Mouse (Mus musculus) embryonic facial prominence, embryonic 11.5 days (tissue): ENCODE data around the gene P2ry2. TPM values are rescaled to one million over a fixed set of nuclear protein-coding genes. Genes with fewer than 3 reads are reported as not detected.

ENCODE experiments used
- ATAC-seq: fragments of 200-750 bp; cut with Nextera tagmentation; replicated peaks from 2 replicates; pipeline ENCODE4 v1.8.0; 2017; ENCODE audit warnings: low read depth; ENCODE audit not compliant: insufficient number of reproducible peaks, low FRiP score, low TSS enrichment
- DNase-seq: peaks from one replicate; pipeline ENCODE4 v3.0.0-alpha.2; 2015; ENCODE audit warnings: low spot score
- H3K27ac ChIP-seq: fragments of 300-500 bp; sonication (generic); replicated peaks from 2 replicates; pipeline ENCODE4 v1.5.1; 2014; ENCODE audit warnings: mild to moderate bottlenecking, low read depth, low read length, control low read depth
- H3K27me3 ChIP-seq: fragments of 300-500 bp; sonication (generic); 2 replicates; pipeline ENCODE4 v1.6.1; 2014; ENCODE audit warnings: mild to moderate bottlenecking, low read length, moderate library complexity, mixed read lengths; ENCODE audit not compliant: control insufficient read depth, insufficient read depth
- H3K36me3 ChIP-seq: fragments of 300-500 bp; sonication (generic); replicated peaks from 2 replicates; pipeline ENCODE4 v1.6.1; 2014; ENCODE audit warnings: low read depth, mild to moderate bottlenecking, low read length, moderate library complexity, mixed read lengths; ENCODE audit not compliant: control insufficient read depth, insufficient read depth
- H3K4me1 ChIP-seq: fragments of 300-500 bp; sonication (generic); 2 replicates; pipeline ENCODE4 v1.6.1; 2014; ENCODE audit warnings: low read length, mixed read lengths; ENCODE audit not compliant: control insufficient read depth, insufficient read depth
- H3K4me2 ChIP-seq: fragments of 300-500 bp; sonication (generic); 2 replicates; pipeline ENCODE4 v1.6.1; 2014; ENCODE audit warnings: low read depth, mild to moderate bottlenecking, control low read depth, low read length, moderate library complexity
- H3K4me3 ChIP-seq: fragments of 300-500 bp; sonication (generic); 2 replicates; pipeline ENCODE4 v1.5.1; 2014; ENCODE audit warnings: low read depth, low read length, control low read depth
- H3K9ac ChIP-seq: fragments of 300-500 bp; sonication (generic); replicated peaks from 2 replicates; pipeline ENCODE4 v1.6.1; 2014; ENCODE audit warnings: mild to moderate bottlenecking, control low read depth, low read length
- H3K9me3 ChIP-seq: fragments of 300-500 bp; sonication (generic); replicated peaks from 2 replicates; pipeline ENCODE4 v1.6.1; 2016; ENCODE audit warnings: mild to moderate bottlenecking, low read length, inconsistent platforms, mixed read lengths; ENCODE audit not compliant: control insufficient read depth
- WGBS: fragments of 180-500 bp; shearing (Covaris S2); extraction: QIAGEN DNeasy Blood & Tissue Kit; methylation state at CpG from one replicate; pipeline ENCODE4 v1.1.7; 2014; 5-methylcytosine and 5-hydroxymethylcytosine counted together
- polyA plus RNA-seq: library from polyadenylated mRNA; unstranded; fragments of >200 nt; fragmentation: Nextera tagmentation; extraction: Ambion mirVana; gene quantifications from 2 replicates; pipeline ENCODE4 v1.2.1, GENCODE M21; 2014

The P2ry2 gene
- polyA plus RNA-seq, 1 experiment from 2014 or later: 0.46 TPM

DNA sequence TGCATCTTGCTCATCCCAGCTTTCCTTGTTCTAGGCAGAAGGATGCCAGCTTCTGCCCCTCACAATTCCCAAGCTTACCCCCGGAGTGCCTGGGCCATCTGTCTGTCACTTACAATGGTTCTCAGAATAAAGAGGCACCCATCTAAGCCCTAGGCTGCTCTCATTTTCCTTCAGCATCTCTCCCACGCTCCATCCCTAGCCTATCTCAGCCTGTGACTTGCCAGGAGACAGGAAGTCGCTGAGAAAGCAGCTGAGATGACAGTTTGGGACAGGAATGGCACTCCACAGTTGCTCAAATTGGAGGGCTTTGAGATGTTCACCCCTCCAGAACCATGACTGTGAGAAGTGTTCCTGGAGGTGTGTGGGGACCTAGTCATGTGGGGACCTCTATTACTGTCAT is 39.8 kb downstream of the P2ry2 start:
- no peak overlapping the region for H3K4me3 ChIP-seq
- no peaks in the 10 kb centered on the region for H3K36me3 ChIP-seq
- no peaks in the 10 kb centered on the region for H3K9me3 ChIP-seq
- H3K4me2 ChIP-seq: no peak overlapping the region
- WGBS: 36% methylated on average over 3 of the region's 3 CpGs
- no peak overlapping the region for H3K9ac ChIP-seq
- H3K27ac ChIP-seq: no peak overlapping the region
- peaks cover 27% of the 10 kb centered on the region for H3K27me3 ChIP-seq
- no peak for ATAC-seq
- H3K4me1 ChIP-seq: no peaks in the 10 kb centered on the region; the same call in 1 of the 2 replicates
- DNase-seq: no peak

DNA sequence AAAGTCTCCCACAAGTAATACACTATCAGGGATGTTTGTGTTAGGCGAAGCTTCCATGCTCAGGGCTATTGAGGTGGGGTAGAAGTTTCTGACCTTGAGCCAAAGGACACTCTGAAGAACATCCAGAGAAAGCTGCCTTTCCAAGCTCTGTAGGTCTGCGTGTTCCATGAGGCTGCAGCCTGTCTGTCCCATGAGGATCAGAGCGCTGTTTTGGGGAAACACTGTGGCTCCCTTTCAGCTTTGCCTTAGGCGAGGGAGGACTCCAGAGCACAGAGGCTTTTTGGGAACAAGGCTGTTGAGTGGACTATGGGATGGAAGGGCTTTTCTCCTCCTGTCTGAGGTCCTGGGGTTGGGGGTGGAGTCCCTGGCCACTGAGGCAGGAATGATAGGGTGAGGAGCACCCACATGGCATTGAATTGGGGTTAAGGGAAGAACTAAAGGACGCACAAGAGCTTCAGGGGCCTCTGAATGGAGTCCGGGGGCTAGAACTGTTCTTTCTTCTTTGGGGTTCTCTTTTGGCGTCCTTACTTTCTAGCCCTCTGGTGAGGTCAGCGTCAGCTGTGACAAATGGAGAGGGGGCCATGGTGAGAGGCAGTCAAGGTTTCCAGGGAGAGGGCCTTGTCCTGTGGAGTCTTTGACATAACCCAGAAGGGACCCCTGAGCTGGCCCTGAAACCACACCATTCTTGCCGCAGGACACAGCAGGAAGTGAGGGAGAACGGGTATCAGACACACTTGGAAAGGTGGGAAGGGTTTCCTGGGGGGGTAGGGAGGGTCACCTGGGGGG is 43.6 kb downstream of the P2ry2 start:
- DNase-seq: no peak
- Histone ChIP-seq H3K9me3 (no peaks in the 10 kb centered on the region), H3K9ac (no peak overlapping the region), H3K36me3 (no peaks in the 10 kb centered on the region), H3K27me3 (peaks cover 13% of the 10 kb centered on the region), H3K4me3 (no peak overlapping the region), H3K4me1 (no peaks in the 10 kb centered on the region; the same call in 1 of the 2 replicates), H3K4me2 (no peak overlapping the region), H3K27ac (no peak overlapping the region)
- ATAC-seq: no peak
- WGBS: 81% methylated on average over 10 of the region's 10 CpGs

DNA sequence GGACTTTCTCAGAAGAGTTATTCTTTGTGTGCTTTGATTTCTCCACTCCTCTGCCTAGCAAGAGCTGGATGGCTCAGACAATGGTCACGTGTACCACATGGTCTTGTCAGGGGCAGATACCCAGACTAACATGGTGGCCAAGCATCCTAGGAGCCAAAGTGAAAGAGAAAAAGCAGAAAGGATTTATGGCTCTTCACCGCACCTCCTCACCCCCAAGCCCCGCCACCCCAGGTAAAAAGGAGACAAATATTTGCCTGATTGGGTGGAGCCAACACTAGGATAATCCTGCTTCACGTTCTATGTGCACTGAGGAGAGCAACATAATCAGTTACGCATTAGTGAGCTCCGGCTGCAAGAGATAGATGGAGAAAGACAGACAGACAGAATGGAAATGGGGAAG is 44.3 kb downstream of the P2ry2 start:
- WGBS: 85% methylated on average over 6 of the region's 6 CpGs

DNA sequence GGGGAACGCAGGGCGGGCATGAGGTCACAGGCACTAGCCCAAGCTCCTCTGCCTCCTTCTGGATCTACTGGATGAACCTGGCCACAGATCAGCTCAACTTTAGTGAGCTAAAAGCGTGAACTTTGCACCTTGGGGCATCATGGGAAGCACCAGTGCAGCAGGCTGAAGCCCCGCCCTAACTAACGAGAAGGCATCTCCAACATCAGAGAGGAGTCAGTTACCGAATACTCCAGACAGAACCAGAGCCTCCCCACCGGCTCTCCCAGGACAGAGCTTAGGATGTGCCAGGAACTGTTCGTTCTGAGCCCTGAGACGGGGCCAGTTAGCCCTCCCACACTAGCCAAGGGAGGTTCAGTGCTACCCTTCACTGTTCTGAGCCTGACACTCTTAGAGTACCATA is 44.8 kb downstream of the P2ry2 start:
- no peak overlapping the region for H3K4me3 ChIP-seq
- H3K9ac ChIP-seq: no peak overlapping the region
- no peak overlapping the region for H3K27ac ChIP-seq
- ATAC-seq (no peak), DNase-seq (no peak)
- H3K4me1 ChIP-seq: no peaks in the 10 kb centered on the region
- H3K36me3 ChIP-seq: no peaks in the 10 kb centered on the region
- WGBS: 75% methylated on average over 9 of the region's 9 CpGs
- H3K4me2 ChIP-seq: no peak overlapping the region
- H3K9me3 ChIP-seq: no peaks in the 10 kb centered on the region
- H3K27me3 ChIP-seq: peaks cover 2% of the 10 kb centered on the region

More for the DNA sequence above, 44.3 kb downstream of the P2ry2 start:
- Histone ChIP-seq H3K27ac (no peak overlapping the region), H3K9me3 (no peaks in the 10 kb centered on the region), H3K9ac (no peak overlapping the region), H3K4me1 (no peaks in the 10 kb centered on the region), H3K4me3 (no peak overlapping the region), H3K36me3 (no peaks in the 10 kb centered on the region), H3K27me3 (peaks cover 7% of the 10 kb centered on the region), H3K4me2 (no peak overlapping the region)
- no peak for DNase-seq
- no peak for ATAC-seq

DNA sequence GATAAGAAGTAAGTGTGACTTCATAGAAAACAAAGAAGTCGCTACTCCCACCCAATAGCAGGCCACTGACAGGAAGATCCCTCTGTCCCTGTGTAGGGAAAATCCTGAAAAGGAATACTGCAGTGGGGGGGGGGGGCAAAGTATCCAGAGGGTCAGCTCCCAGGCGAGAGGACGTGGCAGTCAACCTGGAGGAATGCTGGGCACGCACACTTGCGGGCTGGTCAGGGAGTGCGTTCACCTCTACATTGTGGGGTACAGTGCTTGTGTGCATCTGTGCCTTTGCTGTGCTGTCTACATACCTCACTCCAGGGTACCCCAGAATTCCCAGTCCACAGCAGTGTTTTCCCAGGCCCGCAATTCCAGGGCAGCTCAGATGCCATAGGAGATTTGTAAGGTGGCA is 46.7 kb downstream of the P2ry2 start:
- no peaks in the 10 kb centered on the region for H3K36me3 ChIP-seq
- H3K9me3 ChIP-seq: no peaks in the 10 kb centered on the region
- no peaks in the 10 kb centered on the region for H3K27me3 ChIP-seq
- DNase-seq (no peak), ATAC-seq (no peak)
- H3K27ac ChIP-seq: no peak overlapping the region
- 79% methylated on average over 7 of the region's 7 CpGs for WGBS
- no peaks in the 10 kb centered on the region for H3K4me1 ChIP-seq
- no peak overlapping the region for H3K4me3 ChIP-seq
- H3K9ac ChIP-seq: no peak overlapping the region
- no peak overlapping the region for H3K4me2 ChIP-seq

DNA sequence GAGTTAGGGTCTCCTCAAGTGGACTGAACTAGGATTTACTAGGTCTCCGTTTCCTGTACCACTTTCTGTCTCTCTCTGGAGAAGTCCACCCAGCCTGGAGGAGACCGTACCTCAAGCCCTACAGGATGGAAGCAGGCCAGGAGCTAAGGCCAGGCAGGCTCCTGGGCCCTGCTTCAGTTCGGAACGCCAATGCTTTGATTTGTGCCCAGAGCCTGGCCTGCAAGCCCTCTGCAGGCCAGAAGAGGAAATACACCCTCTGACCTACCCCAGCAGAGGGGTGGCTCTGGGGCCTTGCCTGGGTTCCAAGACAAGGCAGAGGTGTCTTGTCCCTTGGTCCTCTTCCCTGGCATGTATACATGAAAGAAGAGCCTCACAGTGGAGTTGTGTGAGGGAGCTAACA is 47.6 kb downstream of the P2ry2 start:
- ATAC-seq (no peak), DNase-seq (peak; percentile 61)
- Histone ChIP-seq H3K9me3 (no peaks in the 10 kb centered on the region), H3K36me3 (no peaks in the 10 kb centered on the region), H3K27me3 (no peaks in the 10 kb centered on the region), H3K4me1 (no peaks in the 10 kb centered on the region), H3K9ac (no peak overlapping the region), H3K27ac (no peak overlapping the region), H3K4me3 (no peak overlapping the region), H3K4me2 (no peak overlapping the region)
- 21% methylated on average over 4 of the region's 4 CpGs for WGBS

DNA sequence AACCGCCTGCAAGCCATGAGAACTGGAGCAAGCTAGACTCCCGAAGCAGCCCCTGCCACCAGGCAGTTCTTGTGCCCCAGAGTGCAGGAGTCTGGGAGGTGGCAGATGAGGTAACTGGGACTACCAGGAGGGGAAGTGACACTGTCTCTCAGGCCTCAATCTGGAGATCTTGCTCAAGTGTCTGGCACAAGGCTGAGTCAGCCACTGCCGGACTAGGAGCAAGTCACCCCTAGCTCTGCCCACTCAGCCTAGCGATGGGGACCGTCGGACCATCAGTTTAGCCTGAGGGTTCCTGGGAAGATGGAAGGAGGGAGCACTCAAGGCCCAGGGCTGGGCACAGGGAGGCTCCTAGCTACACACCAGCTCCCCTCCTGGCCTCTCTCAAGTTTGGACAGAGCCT is 48.4 kb downstream of the P2ry2 start:
- Histone ChIP-seq H3K9ac (no peak overlapping the region), H3K9me3 (no peaks in the 10 kb centered on the region), H3K27me3 (no peaks in the 10 kb centered on the region), H3K4me3 (no peak overlapping the region), H3K27ac (no peak overlapping the region), H3K4me2 (no peak overlapping the region), H3K4me1 (no peaks in the 10 kb centered on the region), H3K36me3 (no peaks in the 10 kb centered on the region)
- WGBS: 70% methylated on average over 6 of the region's 6 CpGs
- ATAC-seq (no peak), DNase-seq (no peak)

DNA sequence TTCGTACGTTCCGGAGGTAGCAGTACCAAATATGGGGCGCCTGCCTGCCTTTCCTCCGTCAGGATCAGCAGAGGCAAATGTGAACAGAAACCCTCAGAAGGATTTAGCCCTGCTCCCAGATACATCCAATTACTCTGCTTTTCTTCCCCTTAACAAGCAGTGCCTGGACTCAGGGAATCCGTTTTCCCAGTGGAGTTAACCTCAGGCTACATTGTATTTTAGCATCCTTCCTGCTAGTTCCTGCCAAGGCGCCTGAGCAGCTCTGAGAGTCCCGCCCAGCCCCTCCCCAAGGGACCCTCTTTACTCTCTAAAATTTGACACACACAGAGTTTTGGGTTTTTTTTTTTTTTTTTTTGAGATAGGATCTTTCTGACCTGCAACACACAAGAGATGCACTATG is 49.3 kb downstream of the P2ry2 start:
- H3K4me3 ChIP-seq: no peak overlapping the region
- no peak overlapping the region for H3K9ac ChIP-seq
- no peaks in the 10 kb centered on the region for H3K36me3 ChIP-seq
- H3K4me2 ChIP-seq: no peak overlapping the region
- H3K9me3 ChIP-seq: no peaks in the 10 kb centered on the region
- 56% methylated on average over 8 of the region's 8 CpGs for WGBS
- no peak overlapping the region for H3K27ac ChIP-seq
- H3K27me3 ChIP-seq: no peaks in the 10 kb centered on the region
- DNase-seq (no peak), ATAC-seq (no peak)
- no peaks in the 10 kb centered on the region for H3K4me1 ChIP-seq
